Mouse (Mus musculus): ENCODE results near the gene Cstf2.
A peak's percentile ranks its signal among the peaks of the same experiment; 100 is the strongest.

The Cstf2 gene

DNA sequence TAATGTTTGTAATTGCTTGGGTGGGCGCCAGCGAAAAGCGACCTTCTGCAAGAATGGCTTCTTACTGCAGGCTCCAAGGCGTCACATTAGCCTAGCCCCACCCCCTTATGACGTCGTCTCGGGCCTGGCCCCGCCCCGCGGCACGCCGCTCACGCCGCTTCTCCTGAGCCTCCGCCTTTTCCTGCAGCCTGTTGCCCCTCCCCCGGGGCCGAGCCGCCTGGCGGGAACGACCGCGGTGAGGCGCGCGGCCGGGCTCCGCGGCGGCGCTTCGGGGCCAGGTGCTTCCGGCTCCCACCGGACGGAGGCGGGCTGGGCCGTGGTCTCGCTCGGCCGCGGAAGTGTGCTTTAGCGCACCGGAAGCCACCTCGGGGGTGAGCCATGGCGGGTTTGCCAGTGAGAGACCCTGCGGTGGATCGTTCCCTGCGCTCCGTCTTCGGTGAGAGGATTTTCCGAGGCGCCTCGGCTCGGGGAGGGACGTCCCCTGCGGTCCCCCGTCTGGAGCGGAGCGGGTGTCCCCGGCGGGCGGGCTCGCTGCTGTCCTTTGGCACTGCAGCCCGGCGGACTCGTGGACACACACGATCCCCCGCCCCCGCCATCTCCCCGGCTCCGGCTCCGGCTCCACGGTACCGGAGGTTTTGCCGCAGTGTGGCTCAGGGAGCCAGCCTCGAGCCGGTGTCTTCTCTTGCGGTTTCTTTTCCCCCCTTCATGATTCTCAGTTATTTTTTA, at the start of gene Cstf2:
Gene Cstf2, plus strand, starts transcription at position 201 of the 726 bp plus-strand sequence.
- DNase-seq (ENCODE audit: low read depth, low spot score): peak; percentile 93

DNA sequence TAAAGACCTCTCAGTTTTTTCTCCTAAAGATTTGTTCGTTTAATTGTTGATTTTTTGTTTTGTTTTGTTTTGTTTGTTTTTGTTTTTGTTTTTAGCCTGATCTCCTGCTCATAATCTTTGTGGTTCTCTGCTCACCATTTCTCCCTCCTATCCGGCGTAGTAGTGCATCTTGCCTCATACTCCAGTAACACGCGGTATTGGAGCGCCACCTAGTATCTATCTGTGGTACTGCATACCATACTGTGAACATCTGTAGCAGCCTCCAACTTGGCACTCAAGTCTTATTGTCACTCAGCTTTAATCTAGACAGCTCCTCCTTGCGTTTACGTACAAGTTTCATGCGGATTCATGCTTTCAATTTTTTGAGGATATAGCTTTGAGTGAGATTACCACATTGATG, 40.0 kb upstream of the Cstf2 start:
- peak; percentile 48 for DNase-seq (ENCODE audit: low read depth, low spot score)

DNA sequence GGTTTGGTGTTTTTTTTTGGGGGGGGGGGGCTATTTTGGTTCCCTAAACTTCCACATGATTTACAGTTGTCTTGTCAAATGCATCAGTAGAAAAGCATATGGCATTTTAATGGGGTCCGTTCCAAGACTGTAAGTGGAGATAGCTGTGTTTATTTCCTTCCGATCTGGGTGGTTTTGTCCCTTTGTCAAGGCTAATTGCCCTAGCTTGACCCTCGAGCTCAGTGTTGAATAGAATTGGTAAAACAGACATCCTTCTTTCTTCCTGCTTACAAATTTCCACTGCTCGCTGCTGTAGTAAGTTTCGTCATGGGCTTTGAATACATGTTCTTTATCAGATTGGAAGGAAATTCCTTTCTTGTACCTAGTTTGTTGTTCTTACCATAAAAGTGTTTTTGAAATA, 38.3 kb upstream of the Cstf2 start:
- DNase-seq (ENCODE audit: low read depth, low spot score): no peak

DNA sequence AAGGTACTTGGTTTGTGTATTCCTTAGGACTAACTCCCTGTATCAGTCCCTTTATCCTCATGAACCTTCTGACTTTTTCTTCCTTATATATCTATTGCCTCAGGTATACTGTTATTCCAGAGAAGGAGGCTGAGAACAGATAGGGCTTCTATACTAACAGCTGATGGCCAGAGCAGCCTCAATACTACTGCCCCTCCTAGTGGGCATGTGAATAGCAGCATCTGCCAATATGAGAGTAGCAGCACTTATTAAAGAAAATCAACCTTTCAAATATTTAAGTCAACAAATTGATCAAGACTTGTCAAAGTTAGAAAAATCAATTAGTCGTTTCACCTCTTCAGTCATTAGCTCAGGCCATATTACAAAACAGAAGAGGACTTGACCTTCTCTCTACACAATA, 10.0 kb upstream of the Cstf2 start:
- DNase-seq (ENCODE audit: low read depth, low spot score): no peak

DNA sequence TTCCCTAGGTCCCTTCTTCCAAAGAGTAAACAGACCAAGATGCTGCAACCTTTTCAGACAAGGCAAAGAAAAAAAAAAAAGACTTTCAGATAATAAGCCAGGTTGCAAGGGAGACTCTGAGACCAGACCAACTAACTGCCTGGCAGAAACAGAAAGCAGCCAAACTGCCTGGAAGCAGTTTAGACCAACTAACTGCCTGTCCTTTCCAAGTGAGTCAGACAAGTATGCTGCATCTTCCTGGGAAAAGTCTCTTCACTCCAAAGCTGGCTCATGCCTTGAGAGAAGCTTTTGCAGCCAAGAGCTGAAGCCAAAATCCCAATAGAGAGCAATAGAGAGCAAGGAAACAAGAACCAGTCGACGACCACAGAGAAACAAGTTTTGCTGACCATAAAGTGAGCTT, 2.1 kb upstream of the Cstf2 start:
- DNase-seq (ENCODE audit: low read depth, low spot score): no peak

DNA sequence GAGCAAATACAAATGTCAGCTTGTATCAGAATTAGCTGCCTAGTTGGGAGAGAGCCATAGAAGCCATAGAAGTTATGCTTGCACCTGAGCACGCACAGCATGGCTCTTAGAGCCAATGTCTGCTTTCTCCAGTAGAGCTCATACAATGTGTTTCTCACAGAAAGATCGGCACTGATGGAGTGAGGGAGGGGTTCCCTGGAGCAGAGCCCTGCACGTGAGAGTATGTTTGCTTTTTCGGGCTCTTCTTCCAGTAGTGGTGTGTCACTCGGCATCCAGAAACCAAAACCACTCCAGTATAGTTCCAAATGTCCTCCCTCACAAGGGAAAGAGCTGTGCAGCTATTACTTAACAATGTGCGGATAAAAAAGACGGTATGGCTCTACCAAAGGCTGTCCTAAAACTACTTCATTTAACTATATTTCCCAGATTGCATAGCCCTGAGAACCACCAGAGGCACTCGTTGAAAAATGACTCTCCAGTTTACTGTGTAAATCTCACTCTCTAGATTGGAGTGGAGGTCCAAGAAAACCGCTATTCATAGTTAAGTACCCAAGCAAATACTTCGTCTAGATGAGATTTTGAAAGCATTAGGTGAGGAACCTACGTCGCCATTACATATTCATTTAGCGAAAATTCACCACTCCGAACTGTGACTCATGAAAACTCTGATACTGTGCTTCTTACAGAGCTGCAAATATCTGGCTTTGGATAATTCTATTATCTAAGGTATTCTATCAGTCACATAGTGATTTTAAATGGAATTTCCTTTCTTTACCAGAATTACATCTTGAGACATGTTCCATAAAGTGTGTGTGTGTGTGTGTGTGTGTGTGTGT, 729 bp upstream of the Cstf2 start:
- no peak for DNase-seq (ENCODE audit: low read depth, low spot score)

DNA sequence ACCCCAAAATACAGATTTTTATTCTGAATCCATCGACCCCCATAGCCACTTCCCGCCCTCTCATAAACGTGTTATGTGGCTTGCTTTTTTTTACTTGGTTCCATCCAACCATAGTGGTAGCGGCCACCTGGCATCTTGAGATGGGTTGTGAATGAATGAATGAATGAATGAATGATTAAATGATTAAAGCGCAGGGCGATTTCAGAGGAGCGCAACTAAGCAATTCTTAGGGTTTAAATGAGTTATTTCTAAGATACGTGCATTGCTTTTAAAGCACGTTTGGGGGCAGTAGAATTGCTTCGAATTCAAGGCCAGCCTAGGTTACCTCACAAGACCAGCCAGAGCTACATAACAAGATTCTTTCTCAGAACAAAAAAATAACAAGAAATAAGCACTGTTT, 777 bp downstream of the Cstf2 start:
- peak; percentile 48 for DNase-seq (ENCODE audit: low read depth, low spot score)

DNA sequence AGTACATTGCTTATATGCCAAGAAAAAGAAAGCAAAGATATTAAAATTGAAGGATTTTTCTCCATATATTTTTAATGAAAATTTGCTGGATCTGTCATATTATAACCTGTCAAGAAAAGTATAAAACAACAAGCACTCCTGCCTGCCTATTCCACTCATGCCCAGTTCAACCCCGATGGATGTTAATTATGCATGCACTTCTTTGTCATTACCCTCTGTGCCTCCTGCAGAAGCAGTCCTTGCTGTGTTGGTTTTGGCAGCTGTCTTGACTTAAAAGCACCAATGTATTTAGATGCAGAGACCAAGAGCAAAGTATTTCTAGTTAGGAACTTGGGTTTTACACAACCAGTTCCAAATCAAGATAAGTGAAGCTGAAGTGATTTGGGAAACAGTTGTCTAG, 26.5 kb downstream of the Cstf2 start:
- DNase-seq (ENCODE audit: low read depth, low spot score): no peak

DNA sequence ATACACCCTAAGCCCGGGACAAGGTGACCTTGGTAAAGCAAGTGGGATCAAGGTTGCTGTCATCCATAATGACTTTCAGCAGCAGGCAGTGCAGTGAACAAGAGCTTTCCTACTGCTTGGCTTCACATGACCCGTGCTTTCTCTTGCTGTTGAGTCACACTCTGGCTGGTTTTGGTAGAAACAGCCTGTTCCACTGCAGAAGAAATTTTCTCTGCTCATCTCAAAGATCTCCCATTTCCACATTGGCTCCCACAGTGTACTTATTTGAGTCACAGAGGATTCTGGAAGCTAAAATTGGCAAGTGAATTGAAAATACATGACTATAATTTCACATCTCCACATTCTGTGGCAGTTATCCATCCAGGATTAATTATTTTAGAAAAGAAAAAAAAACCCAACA, 43.7 kb downstream of the Cstf2 start:
- DNase-seq (ENCODE audit: low read depth, low spot score): no peak

DNA sequence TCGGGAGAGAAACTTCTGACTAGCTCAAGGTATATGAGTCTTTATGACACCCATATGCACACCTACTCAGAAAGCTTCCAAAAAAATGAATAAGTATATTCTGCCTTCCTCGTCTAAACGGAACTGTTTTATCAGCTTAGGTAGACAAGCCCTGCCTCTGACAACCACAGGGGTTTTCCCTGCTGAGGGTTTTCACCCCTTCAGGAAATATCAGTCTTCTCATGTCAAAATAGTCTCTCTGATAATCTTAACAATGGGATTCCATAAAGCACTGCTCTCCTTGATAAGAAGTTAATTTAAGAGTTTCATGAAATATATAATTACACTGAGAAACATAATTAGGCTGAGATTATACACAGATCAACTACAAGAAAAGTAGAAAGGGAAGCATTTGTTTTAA, 52.8 kb downstream of the Cstf2 start:
- peak; percentile 21 for DNase-seq (ENCODE audit: low read depth, low spot score)

DNA sequence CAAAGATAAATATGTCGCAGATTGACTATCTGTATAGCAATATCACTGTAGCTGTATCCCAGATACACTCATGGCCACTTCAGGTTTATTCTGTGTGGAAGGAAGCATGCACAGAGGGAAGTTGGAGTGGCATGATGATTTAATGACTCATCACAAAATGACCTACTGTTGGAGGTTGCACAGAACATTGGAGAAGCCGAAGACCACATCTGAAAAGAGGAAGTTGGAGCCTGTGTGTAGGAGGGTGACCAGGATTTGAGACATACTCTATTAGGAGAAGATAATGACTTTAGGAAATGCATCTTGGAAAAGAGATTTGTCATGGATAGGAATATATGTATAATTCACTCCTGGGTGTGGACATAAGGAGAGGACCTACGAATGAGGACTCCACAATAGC, 57.4 kb downstream of the Cstf2 start:
- DNase-seq (ENCODE audit: low read depth, low spot score): no peak

DNA sequence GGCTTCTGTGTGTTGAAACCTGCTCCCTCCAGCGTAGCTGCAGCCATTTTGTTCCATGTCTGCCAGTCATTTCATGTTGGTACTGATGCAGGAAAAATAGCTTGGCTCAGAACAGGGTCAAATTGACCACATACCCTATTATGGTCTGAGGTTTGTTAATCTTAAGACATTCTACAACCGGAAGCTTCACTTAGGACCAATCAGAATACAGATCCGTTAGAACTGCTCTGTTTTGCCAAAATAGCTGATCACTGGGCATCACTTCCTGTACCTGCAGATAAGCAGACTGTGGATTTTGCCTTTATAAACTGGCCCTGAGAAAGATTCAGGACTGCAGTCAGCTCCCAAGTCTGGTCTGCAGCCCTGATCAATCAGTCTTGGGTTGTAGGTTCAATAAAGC, 69.6 kb downstream of the Cstf2 start:
- DNase-seq (ENCODE audit: low read depth, low spot score): no peak

DNA sequence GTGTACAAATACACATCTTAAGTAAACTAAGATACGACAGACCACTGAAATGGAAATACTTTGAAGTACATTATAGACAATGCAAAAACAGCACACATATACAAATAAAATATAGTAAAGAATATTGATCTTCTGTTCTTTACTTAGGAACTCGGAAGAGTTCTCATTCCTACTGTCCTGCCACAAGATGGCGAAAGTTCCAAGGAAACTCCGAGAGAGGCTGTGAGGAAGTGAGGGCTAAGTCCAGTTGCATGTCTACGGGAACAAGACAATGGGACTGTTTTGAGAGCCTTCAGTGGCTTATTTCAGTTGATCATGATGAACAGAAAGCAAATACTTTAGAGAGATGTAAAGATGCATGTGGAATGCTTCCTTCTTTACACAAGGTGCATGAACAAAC, 73.3 kb downstream of the Cstf2 start:
- no peak for DNase-seq (ENCODE audit: low read depth, low spot score)

DNA sequence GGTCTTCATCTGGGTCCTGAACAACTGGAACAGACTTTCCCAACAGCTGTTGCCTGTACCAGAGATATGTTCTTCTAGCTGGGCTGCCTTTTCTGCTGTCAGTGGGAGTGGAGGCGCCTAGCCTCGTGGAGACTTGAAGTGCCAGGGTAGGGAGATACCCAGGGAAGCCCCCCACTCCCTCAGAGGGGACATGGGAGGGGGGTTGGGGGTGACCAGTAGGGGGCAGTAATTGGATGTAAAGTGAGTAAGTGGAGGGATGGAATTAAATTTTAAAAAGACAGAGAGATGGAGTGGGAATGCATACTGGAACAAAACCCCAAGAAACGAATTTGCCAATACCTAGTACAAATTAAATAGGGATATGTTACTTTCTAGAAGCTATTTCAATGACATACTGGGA, 74.8 kb downstream of the Cstf2 start:
- peak; percentile 14 for DNase-seq (ENCODE audit: low read depth, low spot score)
